Mouse (Mus musculus): ENCODE measurements around the gene Tnks1bp1. TPM values are rescaled to one million over a fixed set of nuclear protein-coding genes. Genes with fewer than 3 reads are reported as not detected.

The Tnks1bp1 gene
- total and polyA plus RNA-seq, 3 experiments, result 1.5 to 7.5 (median 3.9) TPM

DNA sequence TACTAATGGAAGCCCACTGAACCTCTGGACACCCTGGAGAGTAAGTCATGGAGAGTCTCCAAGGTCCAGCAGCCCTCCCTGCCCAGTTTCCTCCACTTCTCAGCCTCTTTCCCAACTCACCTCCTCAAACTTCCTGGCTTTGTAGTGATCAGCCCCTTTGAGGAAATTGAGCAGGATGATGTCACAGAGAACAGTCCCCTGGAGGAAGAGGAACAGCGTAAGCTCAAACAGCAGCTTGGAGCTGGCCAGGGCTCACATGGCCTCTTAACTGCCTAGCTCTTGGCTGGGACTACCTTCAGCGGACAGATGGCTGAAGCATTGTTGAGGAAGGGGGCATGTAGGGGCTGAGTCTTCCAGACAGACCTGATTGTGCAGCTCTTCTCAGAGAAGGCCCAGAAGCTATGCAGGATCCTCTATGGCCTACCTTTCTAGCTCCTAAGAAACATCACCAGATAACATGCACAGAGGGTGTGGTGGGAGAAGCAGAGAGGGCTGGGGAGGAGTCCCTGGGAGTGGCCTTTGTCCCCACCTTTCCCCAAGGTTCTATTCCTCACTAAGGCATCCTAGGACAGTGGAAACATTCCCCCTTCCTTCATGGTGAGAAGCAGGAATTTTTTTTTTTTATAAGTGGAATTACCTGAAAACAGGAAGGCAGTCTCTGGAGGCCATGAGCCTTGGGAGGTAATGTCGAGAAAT, 48.2 kb upstream of the Tnks1bp1 start:
- H3K4me2 ChIP-seq (ENCODE audit: insufficient read depth, low read depth, poor library complexity, severe bottlenecking), result no peak overlapping the region
- peaks cover 0 to 8% of the 10 kb centered on the region in 2 experiments for H3K36me3 ChIP-seq (replicated peaks in 1 of 2; ENCODE audit: control insufficient read depth in 1 of 2, insufficient read depth in 1 of 2, low read length in 1 of 2)
- dilution Hi-C loops (cut with MboI; ENCODE audit: extremely low pct_ligation_motif_present, extremely low pct_unique_long_range_greater_than_20kb, low sequenced_read_pairs), result no loop called here
- peaks cover 0 to 29% of the 10 kb centered on the region in 2 experiments; a peak in 2 of 4 replicates for H3K4me1 ChIP-seq (ENCODE audit: control insufficient read depth in 1 of 2, insufficient read depth in 2 of 2)
- no peak overlapping the region for H3K4me3 ChIP-seq (replicated peaks in 1 of 3; ENCODE audit: low read depth in 2 of 3, low read length in 2 of 3, poor library complexity in 1 of 3)
- H3K9ac ChIP-seq (ENCODE audit: insufficient read depth, low read depth), result no peak overlapping the region
- no peaks in the 10 kb centered on the region for H3K9me3 ChIP-seq (replicated peaks; ENCODE audit: low read length)
- in situ Hi-C loops (cut with MboI; ENCODE audit: low pct_ligation_motif_present, low pct_unique_long_range_greater_than_20kb, low sequenced_read_pairs), result loop anchor here (5.0 kb wide), 1 partner anchor 37 kb away; no protein-coding TSS in a partner anchor
- no peaks in the 10 kb centered on the region for H3K27me3 ChIP-seq (replicated peaks)
- no peak overlapping the region for H3K27ac ChIP-seq (ENCODE audit: insufficient read depth, low read depth)
- H3K79me2 ChIP-seq (replicated peaks; ENCODE audit: control insufficient read depth, extremely low read depth, insufficient read depth, poor library complexity, severe bottlenecking), result no peaks in the 10 kb centered on the region
- TF ChIP-seq EP300 (IDR thresholded peaks at IDR 0.05; ENCODE audit: low read length) (no peak), USF1 (IDR thresholded peaks at IDR 0.05; ENCODE audit: low read depth, low read length) (no peak), E2F4 (IDR thresholded peaks at IDR 0.05; ENCODE audit: insufficient replicate concordance, low read depth, low read length) (no peak)
- DNase-seq (ENCODE audit: extremely low read depth), result no peak

DNA sequence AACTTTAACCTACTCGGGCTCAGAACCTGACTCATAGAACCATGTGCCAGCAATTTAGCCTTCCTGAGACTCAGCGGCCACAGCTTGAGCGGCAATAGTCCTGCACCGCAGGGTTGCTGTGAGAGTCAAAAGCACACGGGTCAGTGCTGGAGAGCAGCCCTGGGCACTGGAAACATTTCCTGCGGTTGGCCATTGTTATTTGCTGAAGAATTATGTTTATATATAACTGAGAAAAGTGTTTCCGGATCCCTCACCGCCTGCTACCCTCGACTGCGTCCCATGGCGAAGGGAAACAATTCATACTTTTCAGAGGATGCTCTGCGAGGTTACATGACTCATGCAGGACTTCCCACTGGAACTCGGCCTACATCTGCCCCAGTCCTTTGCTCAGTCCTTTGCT, 46.3 kb upstream of the Tnks1bp1 start:
- no peaks in the 10 kb centered on the region for H3K9me3 ChIP-seq (replicated peaks; ENCODE audit: low read length)
- H3K4me2 ChIP-seq (ENCODE audit: insufficient read depth, low read depth, poor library complexity, severe bottlenecking), result no peak overlapping the region
- no peak for DNase-seq (ENCODE audit: extremely low read depth)
- peaks cover 0 to 8% of the 10 kb centered on the region in 2 experiments for H3K36me3 ChIP-seq (replicated peaks in 1 of 2; ENCODE audit: control insufficient read depth in 1 of 2, insufficient read depth in 1 of 2, low read length in 1 of 2)
- no peak overlapping the region for H3K9ac ChIP-seq (ENCODE audit: insufficient read depth, low read depth)
- H3K27me3 ChIP-seq (replicated peaks), result no peaks in the 10 kb centered on the region
- H3K27ac ChIP-seq (ENCODE audit: insufficient read depth, low read depth), result no peak overlapping the region
- TF ChIP-seq EP300 (IDR thresholded peaks at IDR 0.05; ENCODE audit: low read length) (no peak), HCFC1 (IDR thresholded peaks at IDR 0.05; ENCODE audit: low read depth, low read length) (no peak), MEF2A (IDR thresholded peaks at IDR 0.05; ENCODE audit: borderline replicate concordance, low read depth, low read length) (no peak), TBP (conservative IDR thresholded peaks at IDR 0.05; ENCODE audit: low read depth, low read length) (no peak), MAZ (IDR thresholded peaks at IDR 0.05; ENCODE audit: low read depth, low read length) (no peak), RAD21 (IDR thresholded peaks at IDR 0.05; ENCODE audit: low read depth, low read length) (no peak), KAT2A (IDR thresholded peaks at IDR 0.05; ENCODE audit: insufficient replicate concordance, low read length) (no peak), JUND (conservative IDR thresholded peaks at IDR 0.05; ENCODE audit: low read depth, low read length) (no peak), POLR2A (IDR thresholded peaks at IDR 0.05; ENCODE audit: low read depth, low read length) (no peak)
- no peaks in the 10 kb centered on the region for H3K79me2 ChIP-seq (replicated peaks; ENCODE audit: control insufficient read depth, extremely low read depth, insufficient read depth, poor library complexity, severe bottlenecking)
- H3K4me1 ChIP-seq (ENCODE audit: control insufficient read depth in 1 of 2, insufficient read depth in 2 of 2), result peaks cover 0 to 19% of the 10 kb centered on the region in 2 experiments; a peak in 2 of 4 replicates
- dilution Hi-C loops (cut with MboI; ENCODE audit: extremely low pct_ligation_motif_present, extremely low pct_unique_long_range_greater_than_20kb, low sequenced_read_pairs) (no loop called here), in situ Hi-C loops (cut with MboI; ENCODE audit: low pct_ligation_motif_present, low pct_unique_long_range_greater_than_20kb, low sequenced_read_pairs) (loop anchor here (5.0 kb wide), 1 partner anchor 39 kb away; no protein-coding TSS in a partner anchor)
- H3K4me3 ChIP-seq (replicated peaks in 1 of 3; ENCODE audit: low read depth in 2 of 3, low read length in 2 of 3, poor library complexity in 1 of 3), result no peak overlapping the region

DNA sequence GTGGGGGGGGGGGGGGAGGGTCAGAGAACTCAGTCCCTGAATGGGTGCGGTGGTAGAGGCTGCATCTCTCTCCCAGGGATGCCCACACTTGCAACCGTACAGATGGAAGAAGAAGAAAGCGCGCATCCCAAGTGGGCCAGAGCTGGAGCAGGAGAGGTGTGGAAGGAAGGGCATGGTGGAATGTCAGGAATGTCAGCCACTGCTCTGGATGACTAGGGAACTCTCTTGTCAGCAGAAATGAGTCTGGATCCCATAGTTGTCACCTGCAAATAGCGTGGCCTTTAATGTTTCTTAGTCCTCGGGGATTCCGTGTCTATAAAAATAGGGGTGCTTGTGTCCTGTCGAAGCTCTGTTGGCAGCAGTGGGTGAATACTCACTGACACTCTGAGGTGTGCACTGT, 45.2 kb upstream of the Tnks1bp1 start:
- Histone ChIP-seq H3K27me3 (replicated peaks) (no peaks in the 10 kb centered on the region), H3K4me1 (ENCODE audit: control insufficient read depth in 1 of 2, insufficient read depth in 2 of 2) (peaks cover 0 to 22% of the 10 kb centered on the region in 2 experiments; a peak in 2 of 4 replicates), H3K27ac (ENCODE audit: insufficient read depth, low read depth) (no peak overlapping the region), H3K4me3 (replicated peaks in 1 of 3; ENCODE audit: low read depth in 2 of 3, low read length in 2 of 3, poor library complexity in 1 of 3) (no peak overlapping the region), H3K4me2 (ENCODE audit: insufficient read depth, low read depth, poor library complexity, severe bottlenecking) (no peak overlapping the region), H3K79me2 (replicated peaks; ENCODE audit: control insufficient read depth, extremely low read depth, insufficient read depth, poor library complexity, severe bottlenecking) (no peaks in the 10 kb centered on the region), H3K9ac (ENCODE audit: insufficient read depth, low read depth) (no peak overlapping the region), H3K9me3 (replicated peaks; ENCODE audit: low read length) (no peaks in the 10 kb centered on the region), H3K36me3 (replicated peaks in 1 of 2; ENCODE audit: control insufficient read depth in 1 of 2, insufficient read depth in 1 of 2, low read length in 1 of 2) (peaks cover 0 to 8% of the 10 kb centered on the region in 2 experiments)
- DNase-seq (ENCODE audit: extremely low read depth), result no peak
- in situ Hi-C loops (cut with MboI; ENCODE audit: low pct_ligation_motif_present, low pct_unique_long_range_greater_than_20kb, low sequenced_read_pairs) (loop anchor here (5.0 kb wide), 1 partner anchor 40 kb away; no protein-coding TSS in a partner anchor), dilution Hi-C loops (cut with MboI; ENCODE audit: extremely low pct_ligation_motif_present, extremely low pct_unique_long_range_greater_than_20kb, low sequenced_read_pairs) (no loop called here)
- TF ChIP-seq TBP (conservative IDR thresholded peaks at IDR 0.05; ENCODE audit: low read depth, low read length) (no peak), POLR2AphosphoS2 (IDR thresholded peaks at IDR 0.05; ENCODE audit: low read depth, low read length) (no peak), BHLHE40 (IDR thresholded peaks at IDR 0.05; ENCODE audit: low read depth, low read length) (no peak), MAX (IDR thresholded peaks at IDR 0.05; ENCODE audit: low read length) (no peak), ZMIZ1 (IDR thresholded peaks at IDR 0.05; ENCODE audit: low read depth, low read length) (no peak), HCFC1 (IDR thresholded peaks at IDR 0.05; ENCODE audit: low read depth, low read length) (no peak), ZKSCAN1 (IDR thresholded peaks at IDR 0.05; ENCODE audit: borderline replicate concordance, low read depth, low read length) (no peak), JUND (conservative IDR thresholded peaks at IDR 0.05; ENCODE audit: low read depth, low read length) (no peak), ELF1 (IDR thresholded peaks at IDR 0.05; ENCODE audit: low read depth, low read length) (no peak), E2F4 (IDR thresholded peaks at IDR 0.05; ENCODE audit: insufficient replicate concordance, low read depth, low read length) (no peak)
